Mouse (Mus musculus) gastrocnemius, postnatal 25 days (tissue): ENCODE results near the gene Stoml2. TPM values are rescaled to one million over a fixed set of nuclear protein-coding genes. Genes with fewer than 3 reads are reported as not detected.

Experiments
- DNase-seq: peaks from one replicate; pipeline ENCODE4 v3.0.0; 2022
- long read RNA-seq, 2 experiments: library from polyadenylated mRNA; stranded (forward); transcript quantifications; one replicate each; pipeline ENCODE4 v2.0.0; 2021
- total RNA-seq, 2 experiments: library from RNA; stranded (reverse); gene quantifications; 1 replicate in 1 of 2; 2 replicates in 1 of 2; pipeline ENCODE4 v1.2.3; 2021

Stoml2 gene
- total RNA-seq = 10 to 100 TPM; 88.2 to 98.5 TPM
- long read RNA-seq, experiment 1, transcript Stoml2-201 (10 exons, 1,874 nt) = major isoform, 184 of 210 reads
- long read RNA-seq, experiment 1, partial matches to known transcripts = 10 of 210 reads
- long read RNA-seq, experiment 1, other reads (novel, unspliced or antisense) = 16 of 210 reads
- long read RNA-seq, experiment 2, transcript Stoml2-201 (10 exons, 1,874 nt) = major isoform, 190 of 214 reads
- long read RNA-seq, experiment 2, partial matches to known transcripts = 12 of 214 reads
- long read RNA-seq, experiment 2, other reads (novel, unspliced or antisense) = 11 of 214 reads

DNA sequence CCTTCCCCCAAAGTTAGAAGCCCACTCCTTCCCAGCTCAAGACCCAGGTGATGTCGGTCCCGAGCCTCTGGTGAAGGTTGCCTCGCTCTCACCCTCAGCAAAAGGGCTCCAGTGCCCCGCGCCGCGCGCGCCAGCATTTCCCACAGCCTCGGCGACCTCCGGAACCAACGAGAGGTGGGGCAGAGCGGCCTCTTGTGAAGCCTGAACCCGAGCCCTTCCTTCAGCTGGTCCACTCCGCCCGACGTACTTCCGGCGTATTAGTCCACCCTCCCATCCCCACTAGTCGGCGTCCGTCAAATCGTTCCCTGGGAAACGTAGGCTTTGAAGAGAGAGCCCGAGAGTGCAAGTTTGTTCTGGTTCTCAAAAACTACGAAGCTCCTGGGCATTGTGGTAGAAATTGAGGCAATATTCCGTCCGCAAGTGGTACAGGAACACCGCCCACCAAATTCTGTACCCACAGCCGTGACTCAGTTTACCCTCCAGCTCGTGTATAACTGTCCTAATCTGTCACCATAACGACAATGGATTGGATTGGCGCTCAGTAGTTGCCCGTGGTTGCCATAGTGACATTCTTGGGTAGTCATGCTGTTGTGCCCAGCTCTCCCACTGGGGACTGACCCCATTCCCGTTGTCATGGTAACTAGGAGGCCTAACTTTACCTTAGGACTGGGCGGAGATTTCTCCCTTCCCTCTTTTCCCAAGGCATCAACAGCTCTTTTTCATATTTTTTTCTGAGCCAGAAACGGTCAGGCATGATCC is at the start of gene Stoml2:
Stoml2 (minus strand) TSS at position 474 of the 759 bp plus-strand sequence.
- peak; percentile 88 for DNase-seq

DNA sequence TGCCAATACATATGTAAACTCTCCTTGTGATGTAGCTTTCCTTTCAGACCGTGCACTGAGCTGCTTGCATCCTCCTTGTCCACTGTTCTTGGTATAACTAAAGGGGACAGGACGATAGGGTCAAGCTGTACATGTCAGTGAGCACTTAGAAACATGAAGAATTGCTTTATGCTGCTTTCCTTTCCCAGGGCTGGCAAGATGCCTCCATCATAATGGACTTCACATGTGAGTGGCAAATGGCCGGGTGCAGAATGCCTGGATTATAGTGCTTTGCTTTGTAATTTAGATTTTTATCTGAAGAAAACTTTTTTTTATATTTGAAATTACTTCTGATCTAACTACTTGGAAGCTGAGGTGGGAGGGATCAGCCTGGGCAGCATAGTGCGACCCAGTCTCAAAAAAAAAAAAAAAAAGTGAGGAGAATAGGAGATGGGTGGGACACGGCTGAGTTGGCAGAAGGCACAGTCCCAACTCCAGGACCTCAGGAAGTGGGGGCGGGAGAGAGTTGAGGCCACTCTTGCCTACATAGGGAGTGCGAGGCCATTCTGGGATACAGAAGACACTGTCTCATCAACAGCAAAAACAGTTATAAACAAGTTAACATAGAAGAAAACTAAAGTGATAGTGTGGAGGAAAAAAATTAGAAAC is 46.7 kb upstream of the Stoml2 start:
- DNase-seq = no peak

DNA sequence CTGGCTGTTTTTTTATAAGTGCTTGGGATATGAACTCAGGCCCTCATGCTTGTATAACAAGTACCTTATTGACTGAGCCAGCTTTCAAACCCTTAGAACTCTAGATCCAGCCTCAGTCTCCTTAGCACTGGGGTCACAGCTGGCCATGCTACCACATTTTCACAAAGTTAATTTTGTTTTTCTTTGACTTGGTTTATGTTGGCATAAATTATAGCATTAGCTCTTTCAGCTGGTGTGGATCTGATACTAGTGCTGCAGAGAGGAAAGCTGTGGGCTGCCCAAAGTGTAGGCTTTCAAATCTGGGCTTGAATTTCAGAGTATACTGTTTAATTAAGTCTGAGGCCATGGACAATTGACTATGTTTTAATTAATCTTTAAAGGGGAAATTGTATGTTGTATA is 43.4 kb upstream of the Stoml2 start:
- DNase-seq = no peak

DNA sequence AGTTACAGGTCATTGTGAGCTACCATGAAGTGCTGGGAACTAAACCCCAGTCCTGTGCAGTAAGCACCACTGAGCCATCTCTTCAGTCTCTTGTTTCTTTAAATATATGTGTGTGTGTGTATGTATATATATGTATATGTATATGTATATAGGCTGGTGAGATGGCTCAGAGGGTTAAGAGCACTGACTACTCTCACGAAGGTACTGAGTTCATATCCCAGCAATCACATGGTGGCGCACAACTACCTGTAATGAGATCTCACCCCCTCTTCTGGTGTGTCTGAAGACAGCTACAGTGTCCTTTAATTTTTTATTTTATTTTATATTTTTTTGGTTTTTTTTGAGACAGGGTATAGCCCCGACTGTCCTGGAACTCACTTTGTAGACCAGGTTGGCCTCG is 34.0 kb upstream of the Stoml2 start:
- no peak for DNase-seq

DNA sequence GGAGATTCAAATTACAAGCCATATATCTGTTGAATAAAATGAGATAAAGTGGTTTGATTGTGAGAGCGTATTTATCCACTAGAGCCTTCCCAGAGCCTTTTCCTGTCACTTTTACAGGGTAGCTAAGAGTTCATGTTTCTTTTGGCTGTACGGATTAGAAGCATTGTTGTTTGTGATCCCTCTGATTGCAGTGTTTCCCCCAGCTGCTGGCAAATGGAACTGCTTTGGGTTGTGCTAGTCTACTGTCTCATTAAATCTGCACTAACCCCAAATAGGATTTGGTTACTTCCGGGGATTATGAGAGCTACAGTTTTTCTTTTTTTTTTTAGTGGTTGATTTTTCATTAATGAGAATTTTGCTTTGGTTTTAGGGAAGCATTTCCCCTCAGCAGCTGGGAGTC is 28.8 kb upstream of the Stoml2 start:
- no peak for DNase-seq

DNA sequence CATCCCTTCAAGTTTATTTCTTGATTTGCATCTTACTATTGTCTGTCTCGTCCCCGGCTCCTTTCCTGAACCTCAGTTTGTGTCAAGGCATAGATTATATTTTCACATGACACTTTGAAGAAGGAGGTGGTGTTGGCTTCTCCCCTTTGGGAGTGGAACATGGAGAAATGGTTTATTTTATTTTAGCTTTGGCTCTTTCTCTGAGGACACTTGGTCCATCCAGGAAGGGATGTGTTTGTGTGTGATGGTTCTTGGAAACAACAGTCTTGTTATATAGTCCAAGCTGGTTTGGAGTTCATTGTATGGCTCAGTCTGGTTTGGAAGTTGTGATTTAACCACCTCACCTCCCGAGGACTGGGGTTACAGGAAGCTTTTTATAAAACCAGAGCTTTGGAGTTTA is 28.2 kb upstream of the Stoml2 start:
- DNase-seq = no peak

DNA sequence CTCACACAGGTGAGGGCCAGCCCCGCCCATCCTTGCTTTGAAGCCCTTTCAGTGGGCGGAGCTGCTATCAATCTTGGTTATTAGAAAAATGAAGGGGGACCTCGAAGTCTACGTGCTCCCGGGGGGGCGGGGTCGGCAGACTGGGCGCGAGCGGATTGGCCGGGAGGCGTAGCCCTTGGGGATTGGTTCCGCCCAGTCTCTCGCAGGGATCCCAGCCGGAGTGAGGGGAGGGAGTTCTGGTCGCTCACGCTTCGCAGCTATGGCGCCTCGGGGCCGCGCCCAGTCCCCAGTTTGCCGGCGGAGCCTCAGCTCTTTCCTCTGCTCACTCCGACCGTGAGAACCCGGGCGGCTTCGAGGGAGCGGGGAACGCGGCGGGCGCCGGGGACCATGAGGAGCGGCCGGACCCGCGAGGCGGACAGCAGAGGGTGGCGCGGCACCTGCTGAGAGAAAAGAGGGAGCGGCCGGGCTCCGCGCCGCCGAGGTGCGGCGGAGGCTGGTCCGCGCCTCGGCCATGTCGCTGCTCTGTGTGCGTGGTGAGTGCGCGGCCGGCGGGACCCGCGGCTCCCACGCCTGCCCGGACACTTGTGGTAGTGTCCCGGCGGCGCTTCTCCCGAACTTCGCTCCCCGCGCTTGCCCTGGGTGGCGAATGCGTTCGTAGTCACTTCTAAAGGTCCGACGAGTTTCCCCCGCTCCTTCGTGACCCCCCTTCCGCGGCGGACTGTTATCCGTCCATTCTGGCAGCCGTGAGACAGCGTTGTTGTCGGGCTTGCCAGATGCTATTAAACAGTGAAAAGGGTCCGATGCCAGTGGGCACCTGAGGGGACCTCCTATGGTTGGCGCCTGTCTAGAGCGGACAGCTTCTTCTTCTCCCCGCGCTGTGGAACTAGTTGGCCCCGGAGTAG is 27.5 kb upstream of the Stoml2 start, which contains the start of gene Unc13b:
Unc13b (plus strand) TSS at position 201 of the 902 bp plus-strand sequence.
- peak; percentile 89 for DNase-seq

DNA sequence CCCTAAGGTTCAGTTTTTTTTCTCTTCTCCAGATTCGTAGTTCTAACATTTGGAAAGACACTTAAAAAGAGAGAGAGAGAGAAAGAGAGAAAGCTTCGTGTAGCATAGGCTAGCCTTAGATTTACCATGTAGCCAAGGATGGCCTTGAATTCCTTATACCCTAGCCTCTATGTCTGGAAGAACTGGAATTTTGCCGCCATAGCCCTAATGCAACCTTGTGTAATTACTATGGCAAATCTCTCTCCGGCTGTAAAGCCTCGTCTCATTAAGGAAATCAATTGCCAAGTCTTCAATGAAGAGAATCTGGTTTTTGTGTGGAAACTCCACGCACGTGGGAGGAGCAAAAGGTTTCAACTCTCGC is 26.9 kb upstream of the Stoml2 start:
- no peak for DNase-seq

DNA sequence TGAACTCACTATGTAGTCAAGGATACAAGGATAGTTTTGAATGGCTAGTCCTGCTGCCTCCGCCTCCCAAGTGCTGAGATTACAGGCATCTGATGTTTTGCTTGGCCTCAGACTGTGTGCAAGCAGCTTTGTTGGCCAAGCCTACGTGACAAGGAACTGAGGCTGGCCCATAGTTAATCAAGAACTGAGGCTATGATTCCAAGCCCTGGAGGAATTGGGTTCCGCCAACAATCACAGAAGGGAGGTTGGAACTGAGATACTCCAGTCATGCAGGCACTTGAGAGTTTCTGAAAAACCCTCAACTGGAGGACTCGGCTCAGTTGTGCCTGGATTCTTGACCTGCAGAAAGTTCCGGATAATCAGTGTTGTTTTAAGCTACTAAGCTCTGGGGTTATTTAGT is 26.1 kb upstream of the Stoml2 start:
- no peak for DNase-seq

DNA sequence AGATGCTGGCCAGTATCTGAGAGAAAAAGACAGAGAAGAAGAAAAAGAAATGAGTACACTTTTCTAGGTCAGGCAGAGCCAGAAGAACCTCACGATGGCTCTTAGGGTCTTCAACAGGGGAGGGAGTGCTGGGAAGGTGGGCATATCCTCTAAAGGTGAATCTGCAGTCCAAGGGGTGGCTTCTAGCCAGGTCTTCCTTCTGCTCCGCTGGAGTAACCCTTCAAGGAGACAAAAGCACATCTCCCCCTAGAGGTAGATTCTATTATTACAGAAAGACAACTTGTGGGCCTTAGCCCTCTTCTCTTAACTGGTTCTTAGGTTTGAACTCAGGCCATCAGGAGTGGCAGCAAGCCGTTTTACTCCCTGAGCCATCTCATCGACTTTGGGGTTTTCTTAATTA is 21.1 kb upstream of the Stoml2 start:
- no peak for DNase-seq

DNA sequence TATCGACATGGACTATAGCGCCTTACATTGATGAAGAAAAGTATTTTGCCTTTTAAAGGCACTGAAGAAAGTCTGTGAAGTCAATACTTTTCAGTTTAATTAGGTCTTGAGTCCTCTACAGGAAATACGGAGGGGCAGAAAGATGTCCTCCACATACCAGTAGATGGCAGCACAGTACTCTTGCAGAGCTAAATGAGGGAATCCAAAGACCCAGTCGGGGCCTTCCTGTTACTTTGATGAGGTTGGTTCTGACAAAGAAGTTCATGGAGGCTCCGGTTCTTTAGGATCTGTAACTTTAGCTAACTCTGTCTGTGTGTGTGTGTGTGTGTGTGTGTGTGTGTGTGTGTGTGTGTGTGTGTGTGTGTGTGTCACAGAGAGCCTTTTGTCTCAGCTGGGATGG is 15.7 kb upstream of the Stoml2 start:
- peak; percentile 62 for DNase-seq

DNA sequence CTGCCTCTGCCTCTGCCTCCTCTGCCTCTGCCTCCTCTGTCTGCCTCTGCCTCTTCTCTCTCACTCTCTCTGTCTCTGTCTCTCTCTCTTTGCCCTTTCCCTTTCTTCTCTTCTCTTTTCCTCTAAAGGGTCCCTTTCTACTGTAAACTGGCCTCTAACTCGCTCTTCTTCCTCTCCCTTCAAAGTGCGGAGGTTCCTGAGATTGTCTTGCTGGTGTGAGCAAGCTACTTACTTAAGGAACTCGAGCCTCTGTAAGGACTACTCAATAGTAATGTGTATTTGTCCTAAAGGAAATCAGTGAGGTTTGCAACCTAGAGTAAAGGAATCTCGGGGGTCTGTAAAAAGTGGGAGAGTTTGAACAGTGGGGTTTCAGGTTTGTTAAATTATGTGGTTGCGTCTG is 15.1 kb upstream of the Stoml2 start:
- DNase-seq = no peak

DNA sequence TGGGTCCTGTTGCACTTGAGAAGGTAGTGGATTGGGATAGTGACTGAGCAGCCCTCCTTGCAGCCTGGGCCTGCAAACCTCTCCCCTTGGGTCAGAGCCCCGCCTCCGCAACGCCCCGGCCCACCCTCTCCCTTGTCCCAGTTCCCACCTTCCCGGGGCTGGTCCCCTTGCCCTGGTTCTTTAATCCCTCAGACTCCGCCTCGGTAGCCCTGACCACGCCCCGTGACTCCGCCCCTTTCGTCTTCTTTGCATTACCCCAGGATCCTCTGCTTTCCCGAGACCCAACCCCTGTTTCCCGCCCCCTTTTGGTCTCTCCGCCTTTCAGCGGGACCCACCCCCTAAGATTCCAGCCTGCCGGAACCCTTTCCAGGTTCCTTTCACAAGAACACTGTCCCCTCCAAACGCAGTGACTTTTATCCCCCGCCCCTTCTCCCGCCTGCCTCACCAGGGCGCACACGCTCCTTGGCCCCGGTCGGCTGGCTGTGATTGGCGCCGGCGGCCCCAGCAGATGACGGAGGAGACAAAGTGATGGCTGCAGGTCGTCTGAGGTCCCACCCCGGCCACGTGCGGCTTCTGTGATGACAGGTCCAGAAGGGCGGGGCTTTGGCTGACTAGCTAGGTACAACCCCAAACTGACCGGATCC is 14.3 kb upstream of the Stoml2 start, which contains the start of gene Fam214b:
Fam214b (minus strand) TSS at position 562 of the 644 bp plus-strand sequence.
- peak; percentile 98 for DNase-seq

DNA sequence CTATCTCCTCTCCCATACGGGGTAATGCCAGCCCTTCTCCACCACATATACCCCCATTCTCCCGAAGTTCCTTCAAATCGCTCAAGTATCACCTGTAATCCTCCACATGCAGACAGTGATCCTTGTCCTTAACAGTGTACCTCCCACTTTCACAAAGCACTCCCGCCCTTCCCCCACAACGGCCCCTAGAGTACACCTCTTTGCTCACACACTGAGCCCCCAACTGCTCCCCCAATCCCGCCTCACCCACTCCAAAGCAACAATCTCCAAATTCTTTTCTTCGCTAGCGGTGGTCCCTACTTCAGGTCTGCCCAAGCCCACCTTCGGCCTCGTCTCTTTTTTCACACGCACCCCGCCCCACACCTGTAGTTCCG is 13.8 kb upstream of the Stoml2 start:
- no peak for DNase-seq

DNA sequence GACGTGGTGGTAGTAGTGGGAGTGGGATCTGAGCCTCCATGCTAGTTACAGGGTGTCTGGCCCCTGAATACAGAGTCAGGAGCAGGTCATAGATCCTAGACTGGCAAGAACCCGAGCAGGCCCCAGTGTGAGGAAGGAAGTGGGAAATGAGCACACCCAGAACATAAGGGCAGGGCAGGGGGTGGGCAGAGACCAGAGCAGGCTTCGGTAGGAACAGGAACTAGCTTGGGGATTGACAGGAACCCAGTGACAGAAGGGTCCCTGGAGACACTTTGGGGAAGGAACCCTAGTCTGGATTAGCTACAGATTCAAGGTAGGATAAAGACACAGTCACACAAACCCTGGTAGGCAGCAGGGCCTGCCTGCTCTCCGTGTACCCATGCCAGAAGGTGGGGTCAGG is 13.2 kb upstream of the Stoml2 start:
- DNase-seq = peak; percentile 42

DNA sequence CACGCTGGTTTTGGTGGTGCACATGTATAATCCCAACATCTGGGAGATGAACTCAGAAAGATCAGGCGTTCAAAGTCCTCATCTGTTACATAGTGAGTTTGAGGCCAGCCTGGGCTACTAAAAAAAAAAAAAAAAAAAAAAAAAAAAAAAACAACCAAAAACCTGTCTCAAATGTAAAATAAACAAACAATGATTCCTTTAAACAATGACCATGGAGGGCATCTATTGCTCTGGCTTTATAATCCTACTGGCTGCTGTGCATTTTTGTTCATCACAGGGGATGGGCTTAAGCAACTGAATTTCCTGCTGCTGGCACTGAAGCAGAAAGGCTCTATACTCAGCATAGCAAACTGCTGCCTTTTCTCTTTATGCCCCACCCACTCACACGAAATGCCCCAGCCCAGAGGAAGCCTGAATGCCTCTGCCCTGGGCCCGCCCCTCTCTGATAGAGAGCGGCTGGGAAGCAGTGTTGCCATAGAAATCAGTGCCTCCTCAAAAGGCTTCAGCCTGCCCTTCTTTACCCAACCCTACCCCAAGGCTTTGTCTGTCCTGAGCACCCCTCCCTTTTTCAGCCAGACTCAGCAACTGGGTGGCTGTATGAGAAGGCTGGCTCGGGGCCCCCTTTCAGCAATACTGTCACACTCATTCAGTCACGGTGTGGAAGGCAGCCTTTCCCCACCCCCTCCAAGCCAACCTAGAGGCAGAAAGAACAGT is 12.3 kb upstream of the Stoml2 start:
- peak; percentile 54 for DNase-seq

DNA sequence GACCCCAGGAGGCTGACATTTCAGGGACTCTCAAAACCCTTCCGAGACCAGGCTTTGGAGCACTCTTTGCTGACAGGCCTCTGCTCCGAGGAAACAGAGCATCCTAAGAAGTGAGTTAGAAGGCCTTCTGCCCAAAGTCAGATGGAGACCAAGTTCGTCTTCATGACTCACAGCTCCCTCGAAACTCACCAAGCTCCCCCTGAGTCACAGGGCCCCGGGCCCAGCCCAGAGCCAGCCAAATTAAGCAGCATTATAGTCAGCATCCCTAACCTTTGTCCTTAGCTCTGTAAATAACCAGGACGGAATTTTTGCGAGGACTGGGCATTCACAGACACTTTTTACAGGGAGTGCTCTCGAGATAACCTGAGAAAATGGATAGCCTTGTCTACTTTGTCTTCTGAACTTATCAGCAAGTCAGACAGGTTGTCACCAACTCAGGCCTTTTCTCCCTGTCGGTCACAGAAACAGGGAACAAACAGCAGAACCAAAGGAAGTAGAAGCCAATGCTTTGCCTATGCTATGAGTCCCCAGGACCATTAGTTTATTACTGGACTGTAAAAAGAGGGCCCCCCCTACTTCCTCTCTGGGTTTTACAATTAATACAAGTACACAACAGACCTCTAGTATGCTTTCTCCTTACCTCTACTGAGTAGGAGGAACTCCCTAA is 9.5 kb upstream of the Stoml2 start:
- DNase-seq = no peak

DNA sequence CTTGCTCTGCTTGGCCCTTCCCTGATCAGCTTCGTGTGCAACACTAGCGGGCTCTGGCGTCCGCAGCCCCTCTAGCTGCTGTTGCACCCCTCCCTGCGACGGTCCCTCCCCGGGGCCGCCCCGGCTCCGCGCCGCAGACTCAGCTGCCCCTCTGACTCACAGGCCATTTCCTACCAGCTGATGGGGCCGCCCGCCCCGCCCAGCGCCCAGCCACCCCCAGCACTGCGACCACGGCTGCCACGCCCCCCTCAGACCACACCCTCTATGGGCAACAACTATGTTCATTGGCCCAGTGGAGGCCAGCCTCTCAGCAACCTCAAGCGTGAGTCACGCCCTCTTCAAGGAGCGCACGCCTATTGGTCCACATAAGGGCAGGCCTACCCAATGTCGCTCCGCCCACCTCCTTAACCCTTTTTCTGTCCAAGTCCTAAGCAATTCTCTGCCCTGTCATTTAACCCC is 8.6 kb upstream of the Stoml2 start:
- DNase-seq = peak; percentile 98

DNA sequence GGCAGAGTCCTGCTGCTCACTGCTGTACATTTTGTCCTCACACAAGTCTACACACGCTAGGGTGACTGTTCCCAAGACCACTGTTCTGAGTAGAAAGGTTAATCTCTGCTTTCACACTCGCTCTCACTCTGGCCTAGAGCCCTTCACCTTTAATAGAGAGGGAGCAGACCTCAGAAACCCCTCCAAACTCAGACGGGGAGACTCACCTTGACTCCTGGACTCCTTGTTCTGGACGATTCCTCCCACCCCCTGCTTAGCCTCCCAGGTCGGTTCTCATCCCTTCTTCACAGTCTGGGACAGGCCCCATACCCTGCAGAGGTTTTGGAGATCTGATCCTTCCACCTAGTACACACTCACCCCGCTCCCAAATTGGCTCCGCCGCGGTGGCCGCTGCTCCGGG is 8.1 kb upstream of the Stoml2 start:
- DNase-seq = no peak
